Comparison of ENCODE assay signal across 8 mouse cellular contexts in genomic region chrX:166661808-166662207, GRCm38 (mm10).
DNase-seq lines count a peak whose midpoint lies in the region; ATAC-seq and TF ChIP-seq lines count a peak whose summit lies in the region.

No protein-coding gene starts in this region.

- no peaks in the 10 kb centered on the region for H3K36me3 ChIP-seq in embryonic facial prominence, embryonic 10.5 days (replicated peaks)
- no peaks in the 10 kb centered on the region for H3K36me3 ChIP-seq in liver, adult 2 months (ENCODE audit: control insufficient read depth, insufficient read depth, low read length)
- H3K36me3 ChIP-seq in midbrain, embryonic 16.5 days (ENCODE audit: control insufficient read depth, insufficient read depth, low read length): no peaks in the 10 kb centered on the region

- peak; percentile 26; the same call in 1 of the 2 replicates for ATAC-seq in midbrain, embryonic 16.5 days

- peak; percentile 2 to 22 for DNase-seq in spleen, postnatal 36 days (ENCODE audit: low spot score in 2 of 2)
- DNase-seq in spleen, postnatal 10 days (ENCODE audit: low spot score in 2 of 2): no peak
- DNase-seq in embryonic facial prominence, embryonic 10.5 days (ENCODE audit: low spot score): peak; percentile 13
- peak; percentile 55 to 77 for DNase-seq in heart, adult 18-20 months
- DNase-seq in kidney, adult 11 months: peak; percentile 35
- peak; percentile 28 for DNase-seq in liver, adult 2 months (ENCODE audit: extremely low read depth, low read depth, low spot score)
- peak; percentile 7 to 22 for DNase-seq in thymus, adult 18-20 months

- H3K27me3 ChIP-seq in embryonic facial prominence, embryonic 10.5 days (replicated peaks; ENCODE audit: low read depth, poor library complexity, severe bottlenecking): peaks cover 96% of the 10 kb centered on the region
- H3K27me3 ChIP-seq in liver, adult 2 months (ENCODE audit: control insufficient read depth, insufficient read depth, low read length): no peaks in the 10 kb centered on the region
- peaks cover 3% of the 10 kb centered on the region for H3K27me3 ChIP-seq in midbrain, embryonic 16.5 days (ENCODE audit: control insufficient read depth, insufficient read depth, low read depth, low read length)

- H3K79me2 ChIP-seq in liver, adult 2 months (ENCODE audit: control insufficient read depth, insufficient read depth, low read length): no peaks in the 10 kb centered on the region

- 49% methylated on average over 6 of the region's 6 CpGs for WGBS in embryonic facial prominence, embryonic 10.5 days
- WGBS in liver, adult 2 months: 55% methylated on average over 6 of the region's 6 CpGs
- WGBS in midbrain, embryonic 16.5 days: 56% methylated on average over 6 of the region's 6 CpGs

- no peak overlapping the region for H3K4me3 ChIP-seq in embryonic facial prominence, embryonic 10.5 days
- no peak overlapping the region for H3K4me3 ChIP-seq in liver, adult 2 months (ENCODE audit: insufficient read depth, low read depth, low read length)
- no peak overlapping the region for H3K4me3 ChIP-seq in midbrain, embryonic 16.5 days (ENCODE audit: low read depth, low read length)

- H3K4me1 ChIP-seq in embryonic facial prominence, embryonic 10.5 days: 0 out of 2 replicates have a peak, but pooled peaks cover 2% of the 10 kb centered on the region
- H3K4me1 ChIP-seq in liver, adult 2 months (ENCODE audit: control insufficient read depth, insufficient read depth, low read length): no peaks in the 10 kb centered on the region
- peaks cover 3% of the 10 kb centered on the region; the same call in 1 of the 2 replicates for H3K4me1 ChIP-seq in midbrain, embryonic 16.5 days (ENCODE audit: control insufficient read depth, insufficient read depth, low read length)

- TF ChIP-seq POLR2A in liver, adult 2 months (IDR thresholded peaks at IDR 0.05; ENCODE audit: extremely low read depth, insufficient read depth, low read length): no peak

- H3K9me3 ChIP-seq in embryonic facial prominence, embryonic 10.5 days: no peaks in the 10 kb centered on the region
- no peaks in the 10 kb centered on the region for H3K9me3 ChIP-seq in midbrain, embryonic 16.5 days (replicated peaks; ENCODE audit: control insufficient read depth, low read length, poor library complexity, severe bottlenecking)

- no peak for TF ChIP-seq CTCF in liver, adult 2 months (IDR thresholded peaks at IDR 0.05; ENCODE audit: low read depth, low read length)

- no peak overlapping the region; the same call in 1 of the 2 replicates for H3K27ac ChIP-seq in embryonic facial prominence, embryonic 10.5 days (replicated peaks)
- H3K27ac ChIP-seq in liver, adult 2 months (replicated peaks; ENCODE audit: insufficient read depth, low read depth, low read length): no peak overlapping the region
- H3K27ac ChIP-seq in midbrain, embryonic 16.5 days (ENCODE audit: low read length): peak overlapping the region; percentile 87

- H3K4me2 ChIP-seq in midbrain, embryonic 16.5 days (ENCODE audit: low read length): no peak overlapping the region

- no peak overlapping the region for H3K9ac ChIP-seq in liver, adult 2 months (ENCODE audit: low read depth, low read length)
- no peak overlapping the region for H3K9ac ChIP-seq in midbrain, embryonic 16.5 days (ENCODE audit: low read depth, low read length)

Comparison
In these comparisons a context has a peak if more than half of its experiments do, and no peak if none do; other contexts are left out.
1. DNase-seq: peak in spleen, postnatal 36 days (2 of 2), embryonic facial prominence, embryonic 10.5 days (single experiment), heart, adult 18-20 months (2 of 2), kidney, adult 11 months (single experiment), liver, adult 2 months (single experiment) and thymus, adult 18-20 months (2 of 2); none in spleen, postnatal 10 days (0 of 2).